Mouse (Mus musculus) neural tube, embryonic 11.5 days (tissue): ENCODE results near the gene Rnf217. TPM values are rescaled to one million over a fixed set of nuclear protein-coding genes. Genes with fewer than 3 reads are reported as not detected.

Experiments
- ATAC-seq: fragments of 200-750 bp; cut with Nextera tagmentation; 2 replicates; pipeline ENCODE4 v1.8.0; 2017; ENCODE audit warnings: moderate number of reproducible peaks, mild to moderate bottlenecking, moderate TSS enrichment, moderate library complexity; ENCODE audit not compliant: insufficient read depth, low FRiP score, low TSS enrichment
- DNase-seq: peaks from one replicate; pipeline ENCODE4 v3.0.0-alpha.2; 2015; ENCODE audit warnings: low spot score
- H3K27ac ChIP-seq: fragments of 300-500 bp; sonication (generic); 2 replicates; pipeline ENCODE4 v1.5.1; 2014; ENCODE audit warnings: low read depth, mild to moderate bottlenecking, low read length
- H3K27me3 ChIP-seq: fragments of 300-500 bp; sonication (generic); 2 replicates; pipeline ENCODE4 v1.6.1; 2014; ENCODE audit warnings: mild to moderate bottlenecking, low read length, mixed read lengths; ENCODE audit not compliant: control insufficient read depth, insufficient read depth
- H3K36me3 ChIP-seq: fragments of 300-500 bp; sonication (generic); 2 replicates; pipeline ENCODE4 v1.6.1; 2014; ENCODE audit warnings: mild to moderate bottlenecking, low read length, moderate library complexity, mixed read lengths; ENCODE audit not compliant: control insufficient read depth, insufficient read depth
- H3K4me1 ChIP-seq: fragments of 300-500 bp; sonication (generic); 2 replicates; pipeline ENCODE4 v1.6.1; 2014; ENCODE audit warnings: low read length, mixed read lengths; ENCODE audit not compliant: control insufficient read depth, insufficient read depth
- H3K4me2 ChIP-seq: fragments of 300-500 bp; sonication (generic); 2 replicates; pipeline ENCODE4 v1.6.1; 2014; ENCODE audit warnings: low read depth, mild to moderate bottlenecking, moderate library complexity
- H3K4me3 ChIP-seq: fragments of 300-500 bp; sonication (generic); 2 replicates; pipeline ENCODE4 v1.5.1; 2014; ENCODE audit warnings: low read depth, low read length
- H3K9ac ChIP-seq: fragments of 300-500 bp; sonication (generic); 2 replicates; pipeline ENCODE4 v1.6.1; 2014; ENCODE audit warnings: mild to moderate bottlenecking, low read length
- H3K9me3 ChIP-seq: fragments of 300-500 bp; sonication (generic); 2 replicates; pipeline ENCODE4 v1.6.1; 2016; ENCODE audit warnings: low read length; ENCODE audit not compliant: control insufficient read depth
- WGBS: fragments of 180-500 bp; shearing (Covaris S2); extraction: QIAGEN DNeasy Blood & Tissue Kit; methylation state at CpG from one replicate; pipeline ENCODE4 v1.1.7; 2014; 5-methylcytosine and 5-hydroxymethylcytosine counted together
- polyA plus RNA-seq: library from polyadenylated mRNA; unstranded; fragments of >200 nt; fragmentation: Nextera tagmentation; extraction: Ambion mirVana; gene quantifications from 2 replicates; pipeline ENCODE4 v1.2.1, GENCODE M21; 2014

The Rnf217 gene
- polyA plus RNA-seq, 1 experiment from 2014 or later: 2.4 TPM

DNA sequence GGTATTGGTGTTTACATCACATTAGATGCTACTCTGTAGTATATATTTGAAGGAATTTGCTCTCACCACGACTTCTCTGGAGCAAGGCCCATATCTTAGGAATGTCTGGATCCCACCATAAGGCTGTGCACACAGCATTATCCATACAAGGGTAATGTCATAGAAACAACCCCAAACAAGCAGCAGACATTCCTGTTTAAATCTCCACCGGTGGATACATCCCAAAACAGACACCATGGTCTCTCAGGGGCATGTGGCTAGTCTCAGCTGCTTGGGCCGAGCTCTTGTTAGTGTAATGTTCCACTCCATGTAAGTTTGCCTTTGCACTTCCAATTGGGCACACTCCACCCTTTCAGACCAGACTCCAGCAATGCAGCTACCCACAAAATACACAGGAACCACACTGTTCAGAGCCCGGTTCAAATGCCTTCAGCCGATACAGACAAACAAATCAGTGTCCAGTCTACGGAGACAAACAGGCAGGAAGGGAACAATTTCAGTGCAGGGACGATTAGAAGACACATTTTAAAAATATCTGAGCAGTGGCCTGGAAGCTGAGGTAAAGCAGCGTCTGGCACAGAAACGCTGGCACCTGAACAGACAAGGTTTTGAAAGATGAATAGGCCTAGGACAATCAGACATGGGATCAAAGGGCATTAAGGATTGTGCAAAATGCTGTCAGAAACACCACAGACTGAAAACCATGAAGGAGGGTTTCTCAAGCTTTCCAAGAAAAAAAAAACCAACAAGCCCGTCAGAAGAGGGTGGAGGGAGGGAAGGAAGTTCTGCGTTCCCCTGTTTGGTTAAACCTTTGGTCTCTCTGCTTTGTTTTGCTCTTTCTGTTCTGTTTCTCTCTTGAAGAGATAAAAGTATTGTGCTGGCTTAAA lies 1.8 kb downstream of the Rnf217 start:
- Histone ChIP-seq H3K4me1 (peaks cover 6% of the 10 kb centered on the region; the same call in 1 of the 2 replicates), H3K4me2 (peak overlapping the region; percentile 68), H3K9me3 (no peaks in the 10 kb centered on the region), H3K27me3 (no peaks in the 10 kb centered on the region), H3K36me3 (no peaks in the 10 kb centered on the region), H3K4me3 (peak overlapping the region; percentile 86), H3K9ac (peak overlapping the region; percentile 92), H3K27ac (no peak overlapping the region)
- WGBS: 26% methylated on average over 11 of the region's 11 CpGs
- DNase-seq: peak; percentile 16
- no peak for ATAC-seq

DNA sequence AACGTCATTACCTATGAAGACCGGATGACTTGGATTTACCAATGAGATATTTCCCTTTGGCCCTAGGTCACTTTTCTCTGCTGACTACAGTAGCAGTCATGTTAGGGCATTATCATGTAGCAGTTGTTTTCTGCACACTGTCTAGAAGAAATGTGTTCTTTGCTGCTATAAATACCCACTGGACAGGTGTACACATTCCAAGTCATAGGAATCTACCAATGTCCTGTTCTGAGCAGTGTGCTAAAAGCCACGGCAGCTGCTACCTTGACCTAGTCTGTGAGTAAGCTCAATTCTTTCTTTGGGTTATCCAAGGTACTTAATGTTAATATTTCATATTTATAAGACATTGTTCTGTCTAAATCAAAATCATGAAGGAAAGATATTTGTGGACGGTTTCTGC lies 5.1 kb downstream of the Rnf217 start:
- Histone ChIP-seq H3K9ac (no peak overlapping the region), H3K4me2 (no peak overlapping the region), H3K36me3 (no peaks in the 10 kb centered on the region), H3K27ac (no peak overlapping the region), H3K4me3 (no peak overlapping the region), H3K9me3 (no peaks in the 10 kb centered on the region), H3K4me1 (peaks cover 6% of the 10 kb centered on the region; the same call in 1 of the 2 replicates), H3K27me3 (no peaks in the 10 kb centered on the region)
- 90% methylated on average over 4 of the region's 4 CpGs for WGBS
- DNase-seq (no peak), ATAC-seq (no peak)

DNA sequence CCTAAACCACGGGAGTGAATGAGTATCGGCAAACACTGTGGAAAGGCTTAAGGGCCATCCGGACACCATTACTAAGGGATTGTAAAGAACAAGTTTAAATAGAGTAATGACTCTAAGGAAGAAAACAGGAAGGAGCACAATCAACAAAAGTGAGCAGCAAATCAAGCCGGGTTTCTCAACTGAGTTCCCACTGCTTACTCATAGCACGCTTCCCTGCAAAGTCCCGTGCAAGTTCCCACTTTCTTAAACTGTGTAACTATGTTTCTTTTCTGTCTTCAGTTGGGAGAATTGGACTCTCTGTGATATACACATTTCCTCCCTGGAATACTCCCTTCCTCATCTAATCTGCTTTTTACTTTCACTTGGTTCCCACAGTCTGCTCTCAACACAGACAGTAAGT lies 8.9 kb downstream of the Rnf217 start:
- Histone ChIP-seq H3K9me3 (no peaks in the 10 kb centered on the region), H3K36me3 (no peaks in the 10 kb centered on the region), H3K4me3 (no peak overlapping the region), H3K4me2 (no peak overlapping the region), H3K27ac (no peak overlapping the region), H3K27me3 (no peaks in the 10 kb centered on the region), H3K9ac (no peak overlapping the region), H3K4me1 (no peaks in the 10 kb centered on the region)
- WGBS: 87% methylated on average over 6 of the region's 6 CpGs
- ATAC-seq: no peak
- DNase-seq: no peak

DNA sequence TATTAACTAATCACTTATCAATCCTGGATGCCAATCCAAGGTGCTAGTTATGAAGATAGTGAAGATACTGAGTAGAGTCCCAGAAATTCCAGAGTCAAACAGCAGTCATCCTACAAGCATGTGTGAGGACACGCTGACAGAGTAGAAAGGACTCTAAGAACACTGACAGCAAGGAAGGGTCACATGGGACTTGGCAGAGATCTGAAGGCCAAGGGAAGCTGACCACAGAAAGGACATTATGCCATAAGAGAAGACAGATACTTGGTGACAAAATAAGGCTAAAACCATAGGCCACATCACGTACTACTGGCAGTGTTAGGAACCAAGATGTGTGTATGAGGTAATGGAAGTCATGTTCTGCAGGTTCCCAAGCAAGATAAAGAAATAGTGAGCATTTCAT lies 11.1 kb downstream of the Rnf217 start:
- Histone ChIP-seq H3K4me1 (peaks cover 5% of the 10 kb centered on the region), H3K4me3 (no peak overlapping the region), H3K27ac (no peak overlapping the region), H3K36me3 (no peaks in the 10 kb centered on the region), H3K27me3 (no peaks in the 10 kb centered on the region), H3K4me2 (no peak overlapping the region), H3K9ac (no peak overlapping the region), H3K9me3 (no peaks in the 10 kb centered on the region)
- no peak for ATAC-seq
- DNase-seq: no peak
- 94% methylated on average over 2 of the region's 2 CpGs for WGBS

DNA sequence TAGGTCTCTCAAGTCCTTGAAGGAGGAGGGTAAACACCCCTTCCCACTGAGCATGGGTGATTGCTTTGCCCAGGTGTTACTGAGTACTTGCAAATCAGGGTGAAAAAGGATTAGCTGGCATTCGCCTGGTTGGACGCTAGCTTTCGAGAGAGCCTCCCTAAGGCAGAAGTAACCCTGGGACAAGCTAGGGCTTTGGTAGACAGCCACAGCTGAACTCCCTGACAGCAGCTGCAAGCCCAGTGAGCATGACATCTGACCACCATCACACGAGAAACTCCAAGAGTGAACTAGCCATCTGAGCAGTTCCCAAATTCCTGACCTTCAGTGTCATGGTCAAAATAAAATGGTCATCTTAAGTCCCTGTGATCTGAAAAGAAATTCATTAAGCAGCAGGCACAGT lies 12.2 kb downstream of the Rnf217 start:
- Histone ChIP-seq H3K27me3 (no peaks in the 10 kb centered on the region), H3K4me3 (no peak overlapping the region), H3K9ac (no peak overlapping the region), H3K4me1 (peaks cover 15% of the 10 kb centered on the region), H3K27ac (no peak overlapping the region), H3K36me3 (no peaks in the 10 kb centered on the region), H3K9me3 (no peaks in the 10 kb centered on the region), H3K4me2 (no peak overlapping the region)
- 55% methylated on average over 4 of the region's 4 CpGs for WGBS
- ATAC-seq: no peak
- DNase-seq: no peak

DNA sequence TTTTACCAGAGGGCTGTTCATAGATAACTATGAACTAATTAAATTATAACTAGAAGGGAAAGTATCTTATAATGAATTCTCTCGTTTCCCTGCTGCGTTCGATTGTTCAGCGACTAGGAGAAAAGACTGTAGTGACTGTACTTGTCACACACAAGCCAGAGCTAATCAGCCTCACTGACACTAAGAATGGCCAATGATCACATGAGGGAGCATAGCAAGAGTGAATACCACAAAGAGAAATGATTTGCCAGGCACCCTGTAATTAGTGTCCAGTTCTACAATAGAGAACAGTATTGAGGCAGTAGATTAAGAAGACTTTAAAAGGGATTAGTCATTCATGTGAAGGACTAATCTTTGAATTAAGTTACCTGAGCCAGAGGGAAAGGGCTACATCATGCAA lies 13.7 kb downstream of the Rnf217 start:
- Histone ChIP-seq H3K27me3 (no peaks in the 10 kb centered on the region), H3K4me1 (peaks cover 15% of the 10 kb centered on the region), H3K4me3 (no peak overlapping the region), H3K9me3 (no peaks in the 10 kb centered on the region), H3K4me2 (no peak overlapping the region), H3K27ac (no peak overlapping the region), H3K9ac (no peak overlapping the region), H3K36me3 (no peaks in the 10 kb centered on the region)
- DNase-seq (no peak), ATAC-seq (no peak)
- WGBS: 96% methylated on average over 4 of the region's 4 CpGs

DNA sequence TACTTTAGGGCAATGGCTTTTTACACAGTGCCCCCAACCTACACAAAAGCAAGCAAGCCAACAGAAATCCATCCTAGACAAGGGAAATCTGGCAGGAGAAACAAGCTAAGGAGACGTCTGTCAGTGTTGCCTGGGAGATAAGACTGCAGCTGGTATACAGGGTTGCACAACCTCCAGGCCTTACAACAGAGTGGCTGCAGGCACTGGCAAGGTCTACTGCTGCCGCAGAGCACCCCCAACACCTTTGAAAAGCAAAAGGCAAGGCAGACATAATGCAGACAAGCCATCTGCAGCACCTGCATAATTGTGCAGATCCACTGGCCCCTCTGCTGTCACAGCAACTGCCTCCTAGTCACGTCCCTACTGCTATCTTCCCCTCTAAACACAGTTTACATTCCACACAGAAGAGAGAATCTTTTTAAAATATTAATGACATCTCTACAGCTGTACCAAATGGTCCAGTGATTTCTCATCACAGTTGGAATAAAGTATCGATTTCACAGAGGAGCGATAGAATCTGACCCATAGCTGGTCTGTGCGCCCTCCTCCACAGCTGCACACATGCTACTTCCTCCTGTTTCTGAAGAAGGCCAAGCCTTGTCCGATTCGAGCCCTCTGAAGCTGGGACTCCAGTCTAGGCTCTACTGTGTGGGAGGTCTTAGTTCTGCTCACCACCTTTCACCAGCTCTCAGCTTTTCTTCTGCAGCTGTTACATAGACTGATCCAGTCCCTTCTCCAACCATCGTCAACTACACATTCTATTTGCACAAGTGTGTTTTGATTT lies 16.1 kb downstream of the Rnf217 start:
- H3K36me3 ChIP-seq: no peaks in the 10 kb centered on the region
- ATAC-seq (peak; percentile 45; the same call in 1 of the 2 replicates), DNase-seq (peak; percentile 25)
- no peak overlapping the region for H3K9ac ChIP-seq
- peaks cover 15% of the 10 kb centered on the region for H3K4me1 ChIP-seq
- no peaks in the 10 kb centered on the region for H3K9me3 ChIP-seq
- no peak overlapping the region for H3K27ac ChIP-seq
- no peaks in the 10 kb centered on the region for H3K27me3 ChIP-seq
- no peak overlapping the region for H3K4me3 ChIP-seq
- H3K4me2 ChIP-seq: no peak overlapping the region
- 43% methylated on average over 9 of the region's 9 CpGs for WGBS

DNA sequence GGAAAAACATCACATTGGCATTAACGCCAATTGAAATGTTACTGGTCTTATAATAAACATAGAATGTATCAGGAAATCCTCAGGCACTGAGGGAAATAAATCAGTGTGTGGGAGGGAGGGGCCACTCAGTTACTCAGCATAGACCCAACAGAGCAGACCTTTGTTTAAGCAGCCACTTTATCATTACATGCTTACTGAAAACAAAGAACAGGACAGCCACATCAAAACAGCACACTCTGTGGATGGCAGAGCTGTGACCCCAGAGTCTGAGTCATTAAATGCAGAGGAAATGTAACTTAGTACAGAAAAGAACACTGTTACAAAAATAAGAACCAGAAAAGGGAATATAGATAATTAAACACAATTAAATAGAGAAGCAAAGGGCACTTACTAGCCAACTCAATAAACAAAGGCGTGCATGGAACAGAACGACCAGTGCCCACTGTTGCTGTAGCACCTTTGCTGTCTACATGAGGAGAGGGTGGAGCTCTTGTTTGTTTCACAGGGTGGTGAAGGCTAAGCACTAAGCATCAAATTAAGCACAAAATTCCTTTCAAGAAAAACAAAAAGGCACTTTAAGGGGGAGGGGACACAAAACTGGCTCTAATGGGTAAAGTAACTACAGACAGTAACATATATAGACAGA lies 16.8 kb downstream of the Rnf217 start:
- ATAC-seq: peak; percentile 84
- no peak overlapping the region for H3K9ac ChIP-seq
- WGBS: 39% methylated on average over 3 of the region's 3 CpGs
- H3K36me3 ChIP-seq: no peaks in the 10 kb centered on the region
- H3K4me3 ChIP-seq: no peak overlapping the region
- H3K27me3 ChIP-seq: no peaks in the 10 kb centered on the region
- peaks cover 15% of the 10 kb centered on the region for H3K4me1 ChIP-seq
- H3K27ac ChIP-seq: no peak overlapping the region
- no peak overlapping the region for H3K4me2 ChIP-seq
- peak; percentile 19 for DNase-seq
- no peaks in the 10 kb centered on the region for H3K9me3 ChIP-seq
